Mouse (Mus musculus) forebrain, embryonic 15.5 days (tissue): ENCODE measurements around the gene Set. TPM values are rescaled to one million over a fixed set of nuclear protein-coding genes. Genes with fewer than 3 reads are reported as not detected.

ENCODE experiments used
- ATAC-seq: fragments of 200-750 bp; cut with Nextera tagmentation; replicated peaks from 2 replicates; pipeline ENCODE4 v1.8.0; 2017; ENCODE audit warnings: mild to moderate bottlenecking, moderate TSS enrichment, moderate library complexity
- H3K27ac ChIP-seq: fragments of 300-500 bp; sonication (generic); replicated peaks from 2 replicates; pipeline ENCODE4 v1.5.1; 2015; ENCODE audit warnings: mild to moderate bottlenecking, inconsistent platforms
- H3K27me3 ChIP-seq: fragments of 300-500 bp; sonication (generic); 2 replicates; pipeline ENCODE4 v1.6.1; 2015; ENCODE audit warnings: inconsistent platforms
- H3K36me3 ChIP-seq: fragments of 300-500 bp; sonication (generic); 2 replicates; pipeline ENCODE4 v1.6.1; 2015; ENCODE audit warnings: mild to moderate bottlenecking, inconsistent platforms
- H3K4me1 ChIP-seq: fragments of 300-500 bp; sonication (generic); 2 replicates; pipeline ENCODE4 v1.6.1; 2015; ENCODE audit warnings: inconsistent platforms
- H3K4me2 ChIP-seq: fragments of 300-500 bp; sonication (generic); replicated peaks from 2 replicates; pipeline ENCODE4 v1.6.1; 2015; ENCODE audit warnings: mild to moderate bottlenecking, inconsistent platforms
- H3K4me3 ChIP-seq: fragments of 300-500 bp; sonication (generic); 2 replicates; pipeline ENCODE4 v1.5.1; 2015; ENCODE audit warnings: mild to moderate bottlenecking, inconsistent platforms
- H3K9ac ChIP-seq: fragments of 300-500 bp; sonication (generic); replicated peaks from 2 replicates; pipeline ENCODE4 v1.6.1; 2015; ENCODE audit warnings: mild to moderate bottlenecking, inconsistent platforms
- H3K9me3 ChIP-seq: fragments of 300-500 bp; sonication (generic); 2 replicates; pipeline ENCODE4 v1.6.1; 2016; ENCODE audit warnings: inconsistent platforms
- WGBS: fragments of 180-500 bp; shearing (Covaris S2); methylation state at CpG from one replicate; pipeline ENCODE4 v1.1.7; 2015; ENCODE audit warnings: mixed read lengths; 5-methylcytosine and 5-hydroxymethylcytosine counted together
- polyA plus RNA-seq: library from polyadenylated mRNA; unstranded; fragments of >200 nt; fragmentation: Nextera tagmentation; extraction: Ambion mirVana; gene quantifications from 2 replicates; pipeline ENCODE4 v1.2.1, GENCODE M21; 2015

The Set gene
- polyA plus RNA-seq, 1 experiment from 2014 or later = 445 TPM

DNA sequence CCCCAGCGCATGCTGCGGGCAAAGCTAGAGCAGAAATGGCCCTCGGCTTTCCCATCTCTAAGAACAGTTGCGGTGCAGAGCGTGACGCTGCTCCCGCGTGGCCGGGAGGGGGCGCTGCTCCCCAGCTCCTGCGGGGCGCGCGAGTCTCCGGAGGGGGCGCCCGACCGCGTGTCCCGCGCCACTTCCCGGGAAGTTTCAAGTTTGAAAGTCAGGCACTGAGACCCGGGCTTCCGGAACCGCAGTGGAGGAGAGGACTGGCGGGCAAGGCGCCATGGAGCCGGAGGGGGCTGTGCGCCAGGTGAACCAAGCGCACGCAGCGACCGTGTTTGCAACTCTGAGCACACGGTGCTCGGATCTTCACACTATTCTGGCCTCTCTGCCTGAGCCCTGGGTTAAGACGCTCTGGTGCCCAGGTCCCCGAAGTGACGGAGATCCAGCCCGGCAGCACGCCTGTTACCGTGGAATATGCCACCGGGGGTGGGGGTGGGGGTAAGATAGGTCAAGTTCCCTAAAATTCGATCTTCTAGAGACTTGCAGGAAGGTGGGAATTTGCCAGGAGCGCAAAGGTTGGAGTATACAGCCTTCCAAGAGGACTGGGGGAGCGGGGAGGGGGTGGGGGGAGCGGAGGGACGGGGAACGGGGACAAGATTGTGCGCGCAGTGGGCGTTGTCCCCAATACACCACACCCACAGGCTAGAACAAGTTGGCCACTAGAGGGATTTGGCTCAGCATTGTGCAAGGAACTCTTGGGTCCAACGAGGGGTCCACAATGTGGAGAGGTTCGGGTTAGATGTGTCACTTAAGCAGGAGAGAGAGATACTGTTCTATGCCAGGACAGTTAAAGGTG, 20.5 kb downstream of the Set start, which contains the start of gene Pkn3:
TSS of gene Pkn3 (plus strand) at position 183 of the 847 bp plus-strand sequence.
- ATAC-seq = peak; percentile 80
- Histone ChIP-seq H3K27me3 (no peaks in the 10 kb centered on the region), H3K9me3 (no peaks in the 10 kb centered on the region), H3K36me3 (peaks cover 4% of the 10 kb centered on the region), H3K4me2 (peak within 1 kb of the TSS; percentile 94), H3K4me1 (peaks cover 14% of the 10 kb centered on the region), H3K9ac (peak within 1 kb of the TSS; percentile 34), H3K4me3 (peak within 1 kb of the TSS; percentile 44), H3K27ac (0 out of 2 replicates have a peak within 1 kb of the TSS, but pooled peaks have one; percentile 19)
- under 1% methylated on average over 52 of the region's 53 CpGs for WGBS

DNA sequence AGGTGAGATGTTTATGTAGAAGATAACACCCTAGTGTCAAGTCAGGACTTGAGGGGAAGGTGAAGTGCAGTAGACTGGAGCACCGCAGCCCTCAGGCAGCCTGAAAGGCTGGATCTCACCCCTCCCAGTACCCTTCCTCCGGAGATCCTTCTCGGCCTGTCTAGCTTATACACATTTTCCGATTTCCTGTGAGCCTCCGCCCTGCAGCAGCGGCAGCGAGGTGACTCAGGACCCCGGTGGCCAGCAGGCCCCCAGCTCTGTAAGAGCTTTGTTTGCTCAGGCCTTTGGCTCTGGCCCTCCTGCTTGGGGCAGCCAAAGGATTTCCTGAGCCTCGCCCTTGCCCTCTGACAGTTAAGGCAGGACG, 21.2 kb downstream of the Set start:
- Histone ChIP-seq H3K4me3 (peak overlapping the region; percentile 44), H3K27me3 (no peaks in the 10 kb centered on the region), H3K9me3 (no peaks in the 10 kb centered on the region), H3K4me2 (peak overlapping the region; percentile 94), H3K4me1 (peaks cover 14% of the 10 kb centered on the region), H3K36me3 (no peaks in the 10 kb centered on the region; the same call in none of the 2 replicates), H3K9ac (peak overlapping the region; percentile 34; the same call in 1 of the 2 replicates), H3K27ac (no peak overlapping the region)
- ATAC-seq = no peak
- WGBS = 23% methylated on average over 10 of the region's 10 CpGs

DNA sequence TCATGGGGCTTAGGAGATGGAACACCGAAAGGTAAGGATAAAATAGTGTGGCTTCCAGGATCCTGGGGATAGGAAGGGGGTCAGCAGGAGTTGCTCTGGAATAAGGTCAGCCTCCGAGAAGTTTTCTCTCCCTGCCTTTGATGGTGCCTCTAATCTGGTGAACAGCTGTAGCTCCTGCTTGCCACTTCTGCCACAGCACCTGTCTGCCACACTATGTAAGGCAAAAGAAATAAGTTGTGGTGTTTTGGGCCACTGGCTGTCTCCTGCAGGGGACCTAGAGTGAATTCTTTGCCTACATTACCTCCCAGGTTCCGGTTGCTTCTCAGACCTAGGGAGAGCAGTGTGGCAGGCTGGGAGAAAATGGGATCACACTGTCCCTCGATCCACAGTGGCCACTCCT, 21.6 kb downstream of the Set start:
- H3K4me2 ChIP-seq = no peak overlapping the region
- no peak overlapping the region for H3K9ac ChIP-seq
- ATAC-seq = no peak
- no peaks in the 10 kb centered on the region; the same call in none of the 2 replicates for H3K36me3 ChIP-seq
- H3K4me3 ChIP-seq = no peak overlapping the region
- no peaks in the 10 kb centered on the region for H3K9me3 ChIP-seq
- H3K27me3 ChIP-seq = no peaks in the 10 kb centered on the region
- peaks cover 14% of the 10 kb centered on the region for H3K4me1 ChIP-seq
- 73% methylated on average over 4 of the region's 4 CpGs for WGBS
- no peak overlapping the region for H3K27ac ChIP-seq

DNA sequence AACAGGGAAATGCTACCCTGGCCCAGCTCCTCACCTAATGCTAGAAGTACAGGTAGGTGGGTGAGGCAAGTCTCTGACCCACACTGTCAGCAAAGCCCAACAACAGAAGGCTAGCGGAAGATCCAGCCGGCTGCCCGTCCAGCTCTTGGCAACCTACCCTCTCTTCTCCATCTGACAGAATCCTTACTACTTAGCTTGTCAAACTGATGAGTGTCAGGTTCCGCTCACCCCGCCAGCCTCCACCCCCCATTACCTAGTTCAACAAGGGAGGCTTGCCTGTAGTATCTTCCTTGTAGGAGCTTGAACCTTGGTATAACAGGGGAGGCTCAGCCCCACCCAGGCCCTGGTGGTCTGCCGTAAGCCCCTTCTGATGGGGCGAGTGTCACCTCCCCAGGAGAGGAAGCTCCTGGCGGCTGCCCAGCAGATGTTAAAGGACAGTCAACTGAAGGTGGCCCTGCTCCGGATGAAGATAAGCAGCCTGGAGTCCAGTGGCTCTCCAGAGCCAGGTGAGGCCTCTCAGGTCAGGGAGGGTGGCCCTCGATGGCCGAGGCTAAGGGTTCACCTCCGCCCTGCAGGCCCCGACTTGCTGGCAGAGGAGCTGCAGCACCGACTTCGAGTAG, 23.1 kb downstream of the Set start:
- no peak overlapping the region for H3K4me3 ChIP-seq
- no peaks in the 10 kb centered on the region for H3K9me3 ChIP-seq
- H3K9ac ChIP-seq = no peak overlapping the region
- H3K36me3 ChIP-seq = no peaks in the 10 kb centered on the region
- peaks cover 18% of the 10 kb centered on the region for H3K4me1 ChIP-seq
- WGBS = 90% methylated on average over 15 of the region's 15 CpGs
- no peak overlapping the region for H3K27ac ChIP-seq
- no peak for ATAC-seq
- H3K27me3 ChIP-seq = no peaks in the 10 kb centered on the region
- H3K4me2 ChIP-seq = no peak overlapping the region

DNA sequence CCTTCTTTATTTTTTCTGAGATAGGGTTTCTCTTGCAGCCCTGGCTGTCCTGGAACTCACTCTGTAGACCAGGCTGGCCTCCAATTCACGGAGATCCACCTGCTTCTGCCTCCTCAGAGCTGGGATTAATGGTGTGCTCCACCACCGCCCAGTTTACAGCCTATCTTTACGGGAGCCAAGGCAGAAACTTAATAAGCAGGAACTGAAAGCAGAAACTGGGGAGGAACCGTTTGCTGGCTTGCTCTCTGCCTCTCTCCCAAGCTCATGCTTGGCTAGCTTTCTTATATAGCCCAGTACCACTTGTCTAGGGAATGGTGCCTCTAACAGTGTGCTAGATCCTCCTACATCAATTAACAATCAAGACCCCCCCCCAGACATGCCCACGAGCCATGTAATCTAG, 26.9 kb downstream of the Set start:
- no peak for ATAC-seq
- no peaks in the 10 kb centered on the region for H3K27me3 ChIP-seq
- 0 out of 2 replicates have a peak, but pooled peaks cover 4% of the 10 kb centered on the region for H3K4me1 ChIP-seq
- no peaks in the 10 kb centered on the region for H3K36me3 ChIP-seq
- 56% methylated on average over 5 of the region's 5 CpGs for WGBS
- H3K4me3 ChIP-seq = no peak overlapping the region
- no peaks in the 10 kb centered on the region for H3K9me3 ChIP-seq
- H3K4me2 ChIP-seq = peak overlapping the region; percentile 30
- no peak overlapping the region for H3K27ac ChIP-seq
- H3K9ac ChIP-seq = no peak overlapping the region

DNA sequence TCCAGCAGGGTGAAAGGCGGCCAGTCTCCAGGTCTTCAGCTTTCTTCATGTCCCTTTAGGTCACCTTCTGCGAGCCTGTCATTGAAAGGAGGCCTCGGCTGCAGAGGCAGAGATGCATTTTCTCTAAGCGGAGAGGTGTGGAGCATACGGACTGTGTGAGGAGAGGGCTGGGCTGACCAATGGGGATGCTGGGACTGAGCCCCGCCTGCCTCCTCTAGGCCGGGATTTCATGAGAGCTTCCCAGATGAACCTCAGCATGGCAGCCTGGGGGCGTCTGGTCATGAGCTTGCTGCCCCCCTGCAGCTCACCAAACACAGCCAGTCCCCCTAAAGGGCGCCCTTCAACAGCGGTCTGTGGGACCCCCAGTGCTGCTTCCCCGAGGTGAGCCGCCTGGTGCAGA, 27.5 kb downstream of the Set start:
- H3K4me3 ChIP-seq = 0 out of 2 replicates have a peak overlapping the region, but pooled peaks have one; percentile 13
- H3K4me2 ChIP-seq = peak overlapping the region; percentile 30
- 0 out of 2 replicates have a peak, but pooled peaks cover 4% of the 10 kb centered on the region for H3K4me1 ChIP-seq
- ATAC-seq = peak; percentile 60; the same call in 1 of the 2 replicates
- no peak overlapping the region for H3K9ac ChIP-seq
- WGBS = 12% methylated on average over 12 of the region's 12 CpGs
- no peaks in the 10 kb centered on the region for H3K9me3 ChIP-seq
- H3K36me3 ChIP-seq = no peaks in the 10 kb centered on the region
- no peak overlapping the region for H3K27ac ChIP-seq
- no peaks in the 10 kb centered on the region for H3K27me3 ChIP-seq

DNA sequence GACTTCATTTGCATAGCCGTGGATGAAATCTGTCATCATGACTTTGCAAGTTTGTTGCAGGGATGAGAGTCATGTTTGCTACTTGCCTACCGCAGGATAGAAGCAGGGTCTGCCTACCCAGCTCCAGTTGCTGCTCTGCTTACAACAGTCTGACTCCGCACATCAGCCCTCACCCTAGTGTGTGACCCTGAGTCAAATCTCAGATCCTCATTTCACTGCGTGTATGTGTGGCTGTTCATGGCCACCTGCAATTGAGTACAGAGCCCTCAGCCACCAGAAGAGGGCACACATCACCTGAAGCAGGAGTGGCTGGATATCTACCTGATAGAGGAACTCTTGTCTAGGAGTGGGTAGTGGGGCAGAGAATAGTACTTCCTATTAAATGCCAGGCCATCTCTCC, 30.1 kb downstream of the Set start:
- Histone ChIP-seq H3K27ac (no peak overlapping the region), H3K4me1 (0 out of 2 replicates have a peak, but pooled peaks cover 4% of the 10 kb centered on the region), H3K4me2 (no peak overlapping the region), H3K4me3 (no peak overlapping the region), H3K9ac (no peak overlapping the region), H3K36me3 (peaks cover 5% of the 10 kb centered on the region; the same call in 1 of the 2 replicates), H3K9me3 (no peaks in the 10 kb centered on the region), H3K27me3 (no peaks in the 10 kb centered on the region)
- no peak for ATAC-seq
- WGBS = 91% methylated on average over 4 of the region's 4 CpGs

DNA sequence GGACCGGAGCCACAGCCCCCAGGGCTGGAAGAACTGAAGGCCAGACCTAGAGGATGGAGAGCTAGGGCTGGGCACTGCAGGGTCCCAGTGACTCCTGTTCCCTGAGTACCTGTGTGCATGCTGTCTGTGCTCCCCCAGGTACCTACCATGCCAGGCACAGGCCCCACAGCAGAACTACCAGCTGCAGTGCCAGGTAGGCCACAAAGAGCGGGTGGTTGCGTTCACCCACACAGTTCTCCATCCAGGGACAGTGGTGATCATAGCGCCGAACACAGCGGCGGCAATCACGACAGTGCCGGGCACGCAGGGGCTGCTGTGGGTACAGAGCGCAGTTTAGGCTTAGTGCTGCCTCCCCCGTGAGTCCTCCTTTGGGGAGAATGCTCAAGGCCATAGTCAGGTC, 34.3 kb downstream of the Set start:
- Histone ChIP-seq H3K4me3 (no peak overlapping the region), H3K27ac (no peak overlapping the region), H3K4me1 (peaks cover 22% of the 10 kb centered on the region), H3K4me2 (no peak overlapping the region), H3K9ac (no peak overlapping the region), H3K36me3 (peaks cover 5% of the 10 kb centered on the region; the same call in 1 of the 2 replicates), H3K9me3 (no peaks in the 10 kb centered on the region), H3K27me3 (no peaks in the 10 kb centered on the region)
- ATAC-seq = no peak
- 93% methylated on average over 12 of the region's 12 CpGs for WGBS

DNA sequence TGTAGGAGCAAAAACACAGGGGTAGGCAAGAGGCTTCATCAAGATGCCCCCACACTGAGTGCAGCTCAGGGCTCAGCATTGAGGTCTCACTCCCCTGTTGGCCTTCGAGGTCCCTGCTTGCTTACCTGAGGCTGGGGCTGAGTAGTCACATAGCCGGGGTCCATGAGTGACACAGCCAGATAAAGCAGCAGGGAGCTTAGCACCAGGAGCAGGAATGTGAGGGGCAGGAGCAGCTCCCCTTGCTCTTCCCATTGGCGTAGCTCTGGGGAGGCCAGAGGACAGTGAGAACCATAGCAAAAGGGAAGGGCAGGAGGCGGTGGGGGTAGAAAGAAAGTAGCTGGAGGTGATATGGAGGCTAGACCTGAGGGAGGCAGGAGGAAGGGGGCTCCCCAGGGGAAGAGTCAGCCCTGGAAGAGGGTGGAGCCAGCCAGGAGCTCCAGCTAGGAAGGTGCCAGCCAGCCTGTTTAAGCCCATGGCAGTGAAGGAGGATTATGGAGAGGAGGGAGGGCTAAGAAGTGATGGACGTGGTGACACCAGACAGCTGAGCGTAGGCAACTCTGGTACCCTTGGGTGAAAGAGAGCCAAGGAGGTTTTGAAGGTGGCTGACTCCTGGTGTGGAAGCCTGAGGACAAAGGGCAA, 35.2 kb downstream of the Set start:
- H3K9ac ChIP-seq = no peak overlapping the region
- 58% methylated on average over 6 of the region's 6 CpGs for WGBS

DNA sequence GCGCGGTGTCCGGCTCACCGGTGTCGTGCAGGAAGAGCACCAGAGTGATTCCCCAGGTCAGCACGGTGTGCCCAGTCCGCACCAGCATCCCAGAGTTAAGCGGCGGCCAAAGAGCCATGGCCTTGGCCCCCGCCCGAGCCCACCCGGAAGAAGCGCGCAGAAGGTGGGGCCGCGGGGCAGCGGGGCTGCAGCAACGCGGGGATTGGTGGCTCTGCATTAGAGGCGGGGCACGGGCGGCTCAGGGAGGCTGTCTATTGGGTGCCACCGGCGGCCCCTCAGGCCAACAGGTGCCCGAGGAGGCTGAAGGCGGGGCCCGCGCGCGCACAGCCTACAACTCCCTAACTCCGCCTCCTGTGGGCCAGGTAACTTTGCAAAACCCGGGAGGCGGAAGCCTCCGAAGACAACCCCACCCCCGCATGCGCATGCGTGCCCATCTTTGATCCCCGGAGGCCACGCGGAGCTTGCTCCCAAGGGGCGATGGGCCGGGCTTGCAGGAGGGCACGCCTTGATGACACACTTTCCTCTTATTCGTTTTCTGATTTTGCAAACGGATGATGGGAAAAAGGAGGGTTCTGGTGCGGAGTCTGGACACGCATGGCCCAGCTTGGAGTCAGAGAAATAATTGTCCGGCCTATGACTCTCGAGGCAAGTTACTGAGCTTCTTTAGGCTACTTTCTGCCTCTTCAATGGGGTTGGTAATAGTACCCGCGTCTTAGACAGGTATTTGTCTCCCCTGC, 36.5 kb downstream of the Set start, which contains the start of gene Zdhhc12:
TSS of gene Zdhhc12 (minus strand) at position 178 of the 737 bp plus-strand sequence.
- H3K36me3 ChIP-seq = peaks cover 16% of the 10 kb centered on the region; the same call in 1 of the 2 replicates
- H3K4me2 ChIP-seq = peak within 1 kb of the TSS; percentile 87
- peak within 1 kb of the TSS; percentile 59 for H3K9ac ChIP-seq
- H3K27me3 ChIP-seq = no peaks in the 10 kb centered on the region
- under 1% methylated on average over 50 of the region's 51 CpGs for WGBS
- H3K9me3 ChIP-seq = no peaks in the 10 kb centered on the region
- peak within 1 kb of the TSS; percentile 57 for H3K27ac ChIP-seq
- ATAC-seq = peak; percentile 95
- H3K4me1 ChIP-seq = peaks cover 22% of the 10 kb centered on the region
- H3K4me3 ChIP-seq = peak within 1 kb of the TSS; percentile 66

More for the DNA sequence above, 35.2 kb downstream of the Set start:
- no peak for ATAC-seq
- Histone ChIP-seq H3K4me2 (peak overlapping the region; percentile 87; the same call in 1 of the 2 replicates), H3K4me1 (peaks cover 22% of the 10 kb centered on the region), H3K36me3 (peaks cover 6% of the 10 kb centered on the region; the same call in 1 of the 2 replicates), H3K4me3 (peak overlapping the region; percentile 66), H3K27ac (no peak overlapping the region), H3K9me3 (no peaks in the 10 kb centered on the region), H3K27me3 (no peaks in the 10 kb centered on the region)

DNA sequence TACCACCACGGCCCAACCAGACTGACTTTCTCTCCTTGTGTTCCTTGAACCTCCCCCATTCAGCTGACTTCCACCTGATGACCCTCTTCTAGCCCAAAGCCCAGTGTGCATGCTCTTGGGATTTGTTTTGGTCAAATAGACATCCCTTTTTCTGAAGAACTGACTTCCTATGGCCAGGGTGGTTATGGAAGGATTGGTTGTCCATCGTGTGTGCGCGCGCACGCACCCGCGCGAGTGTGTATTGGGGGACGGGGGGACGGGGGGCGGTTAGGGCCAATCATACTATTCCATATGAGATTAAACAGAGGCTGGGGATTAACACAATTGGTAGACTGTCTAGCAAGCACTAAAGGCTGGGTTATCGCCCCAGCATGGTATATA, 37.0 kb downstream of the Set start:
- Histone ChIP-seq H3K27ac (peak overlapping the region; percentile 57), H3K4me3 (peak overlapping the region; percentile 66), H3K27me3 (no peaks in the 10 kb centered on the region), H3K4me2 (peak overlapping the region; percentile 87), H3K9ac (peak overlapping the region; percentile 59), H3K4me1 (peaks cover 22% of the 10 kb centered on the region), H3K9me3 (no peaks in the 10 kb centered on the region), H3K36me3 (peaks cover 19% of the 10 kb centered on the region; the same call in 1 of the 2 replicates)
- peak; percentile 12; the same call in 1 of the 2 replicates for ATAC-seq
- 2% methylated on average over 13 of the region's 13 CpGs for WGBS
